Mouse (Mus musculus) layer of hippocampus, adult 9-10 months (tissue): ENCODE data around the gene A930033H14Rik.

Experiments used
- DNase-seq: peaks from one replicate; pipeline ENCODE4 v3.0.0; 2022; ENCODE audit warnings: low spot score

A930033H14Rik gene

GRCm38 (mm10) chr10:69212542-69213440, at the start of gene A930033H14Rik:
Gene A930033H14Rik, minus strand, starts transcription at chr10:69213098.
- peak; percentile 25 for DNase-seq

DNA sequence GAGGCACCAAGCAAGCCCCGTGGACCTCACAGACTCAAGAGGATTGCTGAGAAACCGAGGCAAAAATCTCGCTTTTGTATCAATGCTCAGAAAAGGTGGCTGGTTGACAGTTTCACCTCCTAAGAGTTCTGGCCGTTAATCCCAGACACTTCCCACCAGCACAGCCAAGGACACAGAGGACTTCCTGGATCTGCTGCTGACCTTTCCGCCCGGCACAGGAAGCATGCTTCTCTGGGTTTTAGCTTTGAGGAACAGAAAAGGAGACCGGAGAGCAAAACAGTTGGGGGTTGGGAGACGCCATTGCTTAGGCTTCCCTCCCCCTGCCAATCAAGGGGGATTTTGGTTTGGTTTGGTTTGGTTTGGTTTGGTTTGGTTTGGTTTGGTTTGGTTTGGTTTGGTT, 47.0 kb upstream of the A930033H14Rik start:
- DNase-seq, result no peak

DNA sequence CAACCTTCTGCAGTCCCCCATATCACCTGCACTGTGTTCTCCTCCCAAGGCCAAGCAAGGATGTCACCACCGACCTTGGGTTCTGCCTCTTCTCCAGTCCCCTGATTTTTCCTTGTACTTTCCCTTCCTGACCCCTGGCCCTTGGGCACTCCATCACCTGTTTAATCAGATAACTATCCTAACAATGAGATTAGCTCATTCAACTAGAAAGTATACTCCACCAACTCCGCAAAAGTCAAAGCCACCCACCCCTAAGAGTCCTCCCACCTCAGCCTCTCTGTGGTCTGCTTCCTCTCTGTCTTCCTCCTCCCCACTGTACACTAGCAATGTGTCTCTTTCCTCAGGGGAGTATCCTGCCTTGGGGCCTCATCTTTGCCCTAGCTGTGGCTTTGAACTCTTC, 46.3 kb upstream of the A930033H14Rik start:
- DNase-seq, result no peak

DNA sequence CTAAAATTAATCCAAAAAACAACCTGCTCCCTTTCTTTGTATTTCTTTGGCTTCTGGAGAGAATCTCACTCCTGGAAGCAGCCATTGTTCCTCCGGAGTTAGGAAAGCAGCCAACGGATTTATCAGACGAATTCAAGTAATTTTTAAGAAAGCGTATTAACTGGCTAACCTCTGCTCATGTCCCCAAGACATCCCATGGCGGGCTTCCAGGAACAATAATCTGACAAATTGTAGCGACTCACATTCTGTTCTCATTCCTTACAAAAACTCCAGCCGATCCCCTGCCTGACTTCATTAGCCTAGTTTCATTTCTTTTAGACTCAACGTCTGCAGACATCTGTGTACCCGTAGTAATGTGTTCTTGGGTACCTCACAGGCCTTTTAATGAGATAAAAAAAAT, 45.7 kb upstream of the A930033H14Rik start:
- no peak for DNase-seq

- no peak for DNase-seq
Observed at GRCm38 (mm10) chr10:69257592-69258133, 44.8 kb upstream of the A930033H14Rik start.

DNA sequence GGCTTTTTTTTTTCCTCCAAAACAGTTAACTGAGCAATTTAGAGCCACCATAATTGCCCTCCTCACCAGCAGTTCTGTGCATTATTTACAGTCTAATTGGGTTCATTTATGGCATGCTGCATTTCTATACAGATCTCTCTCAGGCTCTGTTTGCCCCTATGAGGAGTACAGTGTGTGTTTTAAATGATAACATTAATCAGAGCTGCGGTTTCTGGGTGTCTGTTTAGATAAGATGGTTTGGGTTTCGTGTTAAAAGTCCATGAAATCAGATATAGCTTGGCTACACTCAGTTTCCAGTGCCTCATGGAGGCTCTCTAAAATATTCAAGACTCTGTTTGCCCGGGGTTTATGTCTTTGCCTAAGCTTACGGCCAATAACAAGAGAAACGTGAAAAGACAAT, 42.7 kb upstream of the A930033H14Rik start:
- no peak for DNase-seq

DNA sequence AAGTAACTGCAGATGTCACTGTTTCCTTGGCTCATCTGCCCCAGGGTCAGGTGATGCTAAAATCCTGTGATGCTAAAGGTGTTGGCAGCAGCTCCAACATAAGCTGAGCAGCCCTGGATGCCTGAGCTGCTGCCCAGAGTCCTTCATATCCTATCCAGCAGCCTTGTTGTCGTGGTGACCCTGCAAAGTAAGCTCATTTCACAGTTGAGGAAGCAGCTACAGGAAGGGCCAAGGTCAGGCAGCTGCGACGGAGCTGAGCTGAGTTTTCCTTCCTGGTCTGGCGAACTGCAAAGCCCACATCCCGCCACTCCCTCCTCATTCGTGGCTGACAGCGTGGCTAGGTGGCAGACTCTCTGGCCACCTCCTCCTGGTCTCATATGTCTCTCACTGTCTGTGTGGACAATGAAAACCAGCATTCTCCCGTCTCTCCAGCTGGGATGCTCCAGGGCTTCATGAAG, 41.5 kb upstream of the A930033H14Rik start:
- no peak for DNase-seq

- no peak for DNase-seq
Observed at GRCm38 (mm10) chr10:69253686-69254080, 40.8 kb upstream of the A930033H14Rik start.

GRCm38 (mm10) chr10:69253075-69253685, 40.3 kb upstream of the A930033H14Rik start:
- DNase-seq, result no peak

DNA sequence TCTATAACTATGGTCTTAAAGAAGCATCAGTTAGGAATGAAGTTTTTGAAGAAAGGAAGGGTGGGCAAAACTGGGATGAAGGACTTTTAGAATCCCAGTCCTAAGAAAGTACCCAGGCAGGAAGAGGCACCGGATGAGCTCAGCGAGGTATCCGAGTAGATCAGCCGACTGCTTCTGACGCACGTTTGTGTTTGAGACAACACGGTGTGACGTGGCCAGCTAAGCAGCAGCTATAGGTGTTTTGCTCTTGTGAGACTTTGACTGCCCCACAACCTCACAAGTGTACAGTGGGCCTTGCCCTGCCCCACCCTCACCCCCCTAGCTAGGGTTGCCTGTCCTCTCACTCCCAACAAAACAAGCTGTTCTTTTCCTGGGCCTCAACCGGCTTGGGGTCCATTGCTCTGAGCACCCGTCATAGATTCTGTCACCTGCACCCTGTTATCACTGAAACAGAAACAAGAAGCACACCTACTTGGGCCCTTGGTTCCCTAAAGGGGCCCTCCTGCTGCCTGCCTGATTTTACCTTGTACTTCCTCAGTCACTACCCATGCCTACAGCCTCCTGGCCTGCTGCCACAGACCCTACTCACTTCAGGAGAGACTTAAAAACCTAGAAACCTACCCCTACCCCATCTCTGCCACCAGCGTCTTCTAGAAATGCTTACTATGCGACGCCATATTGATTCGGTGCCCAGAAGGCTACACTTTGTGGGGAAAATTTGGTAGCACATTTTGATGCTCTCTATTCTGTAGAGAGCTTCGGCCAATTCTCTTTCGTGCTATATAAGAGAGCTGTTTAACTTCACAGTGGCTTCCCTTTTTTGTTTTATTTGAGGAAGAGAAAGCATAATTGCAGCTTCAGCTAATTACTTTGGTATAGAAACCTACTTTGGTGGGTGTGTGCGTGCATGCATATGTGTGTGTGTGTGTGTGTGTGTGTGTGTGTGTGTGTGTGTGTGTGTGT, 39.5 kb upstream of the A930033H14Rik start:
- DNase-seq, result no peak

DNA sequence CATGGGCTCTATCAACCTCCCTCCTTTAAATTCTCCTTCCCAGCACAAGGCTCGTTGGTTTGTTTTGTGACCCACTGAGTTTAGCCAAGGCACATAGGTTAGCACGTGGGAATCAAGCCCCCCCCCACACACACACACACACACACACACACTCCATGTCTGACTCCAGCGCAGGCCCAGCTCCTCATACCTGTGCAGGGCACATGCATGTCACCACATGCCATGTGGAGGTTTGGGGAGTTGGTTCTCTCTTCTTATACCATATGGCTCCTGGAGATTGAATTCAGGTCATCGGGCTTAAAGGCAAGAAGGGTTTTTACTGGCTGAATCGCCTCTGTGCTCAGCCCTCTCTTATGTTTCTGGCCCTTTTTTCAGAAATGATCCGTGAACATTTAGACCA, 38.4 kb upstream of the A930033H14Rik start:
- no peak for DNase-seq

DNA sequence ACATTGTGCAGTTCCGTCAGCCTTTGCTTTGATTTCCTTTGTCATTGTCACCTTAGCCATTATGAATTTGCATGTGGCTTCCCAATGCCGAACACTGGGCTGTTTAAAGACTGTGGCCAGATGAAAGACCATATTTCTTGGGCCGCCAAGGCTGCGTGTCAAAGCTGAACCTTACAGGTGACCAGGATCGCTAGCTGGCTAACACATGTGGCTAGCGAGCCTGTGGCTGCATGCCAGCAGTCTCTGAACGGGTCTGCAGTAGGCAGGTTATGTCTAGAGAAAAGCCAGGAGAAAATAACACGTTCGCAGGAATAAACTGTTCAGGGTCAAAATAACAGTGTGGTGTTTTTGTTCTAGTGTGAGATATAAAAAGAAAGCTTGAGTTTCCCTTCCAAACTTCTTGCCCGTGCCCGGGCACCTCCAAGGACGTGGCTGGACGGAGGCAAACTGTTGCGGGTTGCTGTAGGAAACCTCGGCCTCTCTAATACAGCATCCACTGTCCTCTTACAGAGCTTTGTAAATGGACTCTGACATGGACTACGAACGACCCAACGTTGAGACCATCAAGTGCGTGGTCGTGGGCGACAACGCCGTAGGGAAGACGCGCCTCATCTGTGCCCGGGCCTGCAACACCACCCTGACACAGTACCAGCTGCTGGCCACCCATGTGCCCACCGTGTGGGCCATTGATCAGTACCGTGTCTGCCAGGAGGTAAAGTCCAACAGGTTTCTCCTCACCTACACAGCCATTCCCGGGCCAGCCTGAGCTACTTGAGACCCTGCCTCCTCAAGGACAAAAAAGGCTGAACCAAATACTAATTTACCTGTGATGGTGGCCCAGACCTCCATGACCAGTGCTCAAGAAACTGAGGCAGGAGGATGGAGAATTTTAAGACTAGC, 35.6 kb upstream of the A930033H14Rik start:
- DNase-seq, result no peak

DNA sequence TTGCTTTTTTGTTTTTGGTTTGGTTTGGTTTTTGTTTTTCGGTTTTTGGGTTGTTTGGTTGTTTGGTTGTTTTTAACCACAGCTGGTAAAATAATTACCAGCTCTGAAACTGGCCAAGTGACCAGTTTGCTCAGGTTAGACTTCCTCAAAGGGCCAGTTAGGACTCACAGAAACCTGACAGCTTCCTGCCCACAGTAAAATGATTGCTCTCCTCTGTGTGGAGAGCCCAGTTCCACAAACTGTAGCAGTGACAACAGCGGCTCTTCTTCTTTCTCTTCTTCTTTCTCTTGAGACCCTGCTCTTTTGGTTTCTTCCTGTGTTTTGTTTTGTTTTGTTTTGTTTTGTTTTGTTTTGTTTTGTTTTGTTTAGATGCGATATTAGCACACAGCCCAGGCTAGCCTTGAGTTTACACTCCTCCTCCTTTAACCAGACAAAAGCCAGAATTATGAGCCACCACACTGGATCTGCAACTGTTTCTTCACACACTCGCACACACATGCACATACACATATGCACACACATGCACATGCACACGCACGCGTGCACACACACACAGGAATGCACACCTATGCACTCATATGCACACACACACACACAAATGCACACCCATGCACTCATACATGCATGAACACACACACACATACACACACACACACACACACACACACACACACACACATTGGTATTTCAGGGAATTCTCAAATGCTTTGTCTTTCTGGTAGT, 34.6 kb upstream of the A930033H14Rik start:
- DNase-seq, result no peak

- DNase-seq, result no peak
Observed at GRCm38 (mm10) chr10:69246762-69247161, 33.9 kb upstream of the A930033H14Rik start.

DNA sequence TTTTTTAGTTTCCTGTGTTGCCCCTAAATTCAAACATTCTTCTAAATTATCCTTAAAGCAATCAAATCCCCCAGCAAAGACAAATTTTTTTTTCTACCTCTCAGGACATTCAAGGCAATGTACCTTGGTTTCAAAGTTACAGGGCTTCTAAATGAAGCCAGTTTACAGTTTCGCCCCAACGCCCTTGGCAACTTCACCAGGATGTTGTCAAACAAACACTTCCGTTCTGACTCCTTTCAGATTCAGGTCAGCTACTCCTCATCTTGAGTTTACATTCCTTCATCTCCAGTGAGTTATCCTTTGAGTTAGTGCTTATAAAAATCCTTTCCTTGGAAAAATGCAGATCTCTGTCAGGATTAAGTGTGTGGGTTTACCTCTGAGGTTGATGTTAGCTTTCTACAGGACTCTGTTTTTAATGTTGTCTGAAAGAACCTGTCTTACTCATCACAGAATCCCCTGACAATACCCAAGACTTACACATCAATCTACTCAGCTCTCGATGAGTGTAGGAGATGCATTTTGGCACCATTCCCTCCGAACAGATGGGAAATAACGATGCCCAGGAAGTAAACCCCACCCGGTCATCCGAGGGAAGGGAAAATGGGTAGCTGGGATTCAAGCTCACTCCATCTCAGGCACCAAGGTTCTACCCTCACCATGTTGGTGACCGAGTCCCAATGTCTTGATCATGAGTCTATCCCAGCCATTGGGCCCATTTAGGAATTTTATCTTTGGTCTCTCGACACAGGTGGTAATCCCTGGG, 33.2 kb upstream of the A930033H14Rik start:
- no peak for DNase-seq

GRCm38 (mm10) chr10:69245151-69245550, 32.3 kb upstream of the A930033H14Rik start:
- DNase-seq, result no peak

DNA sequence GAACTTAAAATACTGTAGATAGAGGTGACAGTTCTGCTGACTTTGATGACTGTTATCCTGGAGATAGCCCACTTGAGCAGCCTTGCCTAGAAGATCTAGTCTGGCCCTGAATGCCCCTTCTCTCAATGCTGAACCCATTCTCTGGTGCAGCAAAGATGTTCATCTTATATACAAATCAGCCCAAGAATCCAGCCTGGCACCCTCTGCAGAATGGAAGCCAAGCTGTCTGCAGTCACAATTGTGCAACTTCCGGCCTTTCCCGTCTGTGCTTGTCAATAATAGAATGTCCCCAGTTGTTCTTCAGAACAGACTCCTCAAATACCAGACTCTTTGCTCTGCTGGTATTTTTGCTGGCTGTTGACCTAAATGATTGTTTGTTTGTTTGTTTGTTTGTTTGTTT, 27.6 kb upstream of the A930033H14Rik start:
- DNase-seq, result peak; percentile 31

DNA sequence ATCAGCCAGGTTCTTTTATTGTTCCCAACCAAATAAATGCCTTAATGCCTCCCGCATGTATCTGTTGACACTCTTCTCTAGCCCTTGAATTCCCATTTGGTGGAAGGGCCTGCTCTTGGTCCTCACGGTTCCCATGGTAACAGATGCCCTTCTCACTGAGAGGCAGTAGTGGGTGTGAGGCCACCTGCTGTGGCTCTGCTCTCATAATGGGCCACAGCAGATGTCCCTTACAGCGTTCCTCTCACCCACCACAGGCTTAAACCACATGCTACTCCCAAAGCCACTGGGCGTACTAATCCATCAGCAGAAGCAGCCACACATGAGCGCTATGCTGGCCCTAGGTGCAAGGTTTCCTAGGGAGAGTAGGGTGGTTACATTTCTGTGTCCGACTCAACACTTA, 25.4 kb upstream of the A930033H14Rik start:
- DNase-seq, result no peak

DNA sequence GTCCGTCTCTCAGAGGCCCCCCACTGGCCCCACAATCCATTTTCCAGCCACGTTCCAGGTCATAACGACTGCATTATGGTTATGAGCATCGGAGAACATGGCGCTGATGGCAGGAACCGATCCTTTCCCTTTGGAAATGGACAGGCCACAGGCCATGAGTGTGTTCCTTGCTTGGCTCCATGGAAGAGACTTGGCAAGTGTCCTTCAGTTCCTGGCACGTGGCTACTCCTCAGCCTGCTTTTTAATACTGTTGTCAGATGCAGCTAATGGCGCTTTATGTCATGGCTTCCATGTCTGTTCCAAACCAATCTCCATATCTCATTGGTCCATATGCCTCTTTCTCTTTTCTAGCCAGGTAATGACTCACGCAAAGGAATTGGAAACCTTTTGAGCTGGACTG, 24.9 kb upstream of the A930033H14Rik start:
- no peak for DNase-seq
